Mouse (Mus musculus) kidney, adult 9 months (tissue): ENCODE measurements around the gene Cyp2c68.
"Not testable (repeated sequence)": the region's sequence is repeated elsewhere in the genome, so short reads cannot be mapped to it uniquely, and the experiment has no call there.

Experiments
- DNase-seq: peaks from one replicate; pipeline ENCODE4 v3.0.0; 2022

The Cyp2c68 gene

DNA sequence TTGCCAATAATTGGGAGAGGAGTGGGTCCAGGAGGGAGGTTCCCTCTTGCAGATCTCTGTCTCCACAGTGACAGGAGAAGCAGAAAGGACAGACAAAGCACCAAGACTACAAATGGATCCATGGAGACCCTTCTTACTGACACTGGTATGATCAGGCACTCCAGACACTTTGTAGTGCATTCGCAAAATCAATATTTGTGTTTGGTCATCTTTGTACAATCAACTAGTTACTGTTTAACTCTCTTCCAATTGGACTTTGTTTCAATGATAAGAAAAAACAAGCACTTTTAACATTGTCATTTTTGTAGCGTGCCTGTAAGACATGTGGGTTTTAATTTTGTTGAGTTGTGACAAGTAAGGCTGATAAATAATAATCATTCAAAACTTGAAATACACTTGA is at the start of gene Cyp2c68:
Cyp2c68 (minus strand) TSS at position 135 of the 400 bp plus-strand sequence.
- no peak for DNase-seq

DNA sequence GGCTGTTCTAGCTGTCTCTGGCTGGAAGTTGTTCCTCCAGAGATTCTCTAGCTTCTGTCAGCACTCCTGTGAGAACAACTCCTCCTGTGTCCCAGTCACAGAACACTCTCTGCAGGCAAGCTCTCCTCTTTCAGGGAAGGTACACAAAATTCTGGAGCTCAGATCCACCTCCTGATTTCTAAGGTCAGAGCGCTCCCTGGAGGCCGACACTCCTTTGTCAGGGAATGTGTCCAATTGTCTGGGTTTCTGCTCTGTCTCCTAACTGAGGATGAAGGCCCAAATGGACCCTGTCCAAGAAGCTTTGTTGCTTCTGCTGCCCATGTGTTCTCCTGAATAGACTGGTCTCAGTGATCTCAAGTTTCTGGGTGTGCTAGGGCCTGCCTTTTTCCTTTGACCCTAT is 44.6 kb upstream of the Cyp2c68 start:
- DNase-seq = peak; percentile 48

DNA sequence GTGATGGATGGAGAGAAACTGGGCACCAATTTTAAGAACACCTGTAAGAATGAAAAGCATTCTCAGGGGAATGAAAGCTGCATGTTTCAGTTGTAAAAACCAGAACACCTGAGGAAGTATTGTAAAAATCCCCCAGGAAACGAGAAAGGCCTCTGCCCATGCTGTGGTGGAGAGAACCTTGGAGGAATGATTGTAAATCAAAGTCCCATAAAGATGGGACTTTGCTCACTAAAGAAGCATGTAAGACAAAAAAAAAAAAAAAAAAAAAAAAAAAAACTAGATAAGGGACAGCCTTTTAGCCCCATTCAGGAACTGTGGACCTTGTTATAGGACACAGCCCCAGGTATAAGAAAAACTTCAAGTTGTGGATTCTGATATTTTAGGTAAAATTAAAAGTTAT is 4.5 kb upstream of the Cyp2c68 start:
- no peak for DNase-seq

DNA sequence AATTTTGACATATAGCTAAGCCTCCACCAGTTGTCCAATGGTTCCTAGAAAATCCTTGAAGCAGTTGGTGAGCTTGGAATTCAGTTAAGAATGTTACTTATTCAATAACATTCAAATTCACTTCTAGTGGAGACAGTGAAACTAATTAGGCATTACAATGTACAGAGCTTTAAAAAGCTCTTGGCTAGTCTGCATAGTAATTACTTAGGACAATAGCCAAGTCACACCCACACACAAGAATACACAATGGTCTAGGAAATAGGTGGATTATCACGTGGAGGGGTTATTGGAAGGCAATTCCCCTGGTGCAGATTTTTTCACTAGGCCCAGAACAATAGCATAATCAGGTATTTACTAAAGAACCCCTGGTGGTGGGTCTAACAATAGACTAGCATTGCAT is 3.5 kb upstream of the Cyp2c68 start:
- not testable (repeated sequence) for DNase-seq

DNA sequence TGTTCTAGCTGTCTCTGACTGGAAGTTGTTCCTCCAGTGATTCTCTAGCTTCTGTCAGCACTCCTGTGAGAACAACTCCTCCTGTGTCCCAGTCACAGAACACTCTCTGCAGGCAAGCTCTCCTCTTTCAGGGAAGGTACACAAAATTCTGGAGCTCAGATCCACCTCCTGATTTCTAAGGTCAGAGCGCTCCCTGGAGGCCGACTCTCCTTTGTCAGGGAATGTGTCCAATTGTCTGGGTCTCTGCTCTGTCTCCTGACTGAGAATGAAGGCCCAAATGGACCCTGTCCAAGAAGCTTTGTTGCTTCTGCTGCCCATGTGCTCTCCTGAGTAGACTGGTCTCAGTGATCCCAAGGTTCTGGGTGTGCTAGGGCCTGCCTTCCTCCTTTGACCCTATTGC is 29.7 kb downstream of the Cyp2c68 start:
- peak; percentile 43 for DNase-seq

DNA sequence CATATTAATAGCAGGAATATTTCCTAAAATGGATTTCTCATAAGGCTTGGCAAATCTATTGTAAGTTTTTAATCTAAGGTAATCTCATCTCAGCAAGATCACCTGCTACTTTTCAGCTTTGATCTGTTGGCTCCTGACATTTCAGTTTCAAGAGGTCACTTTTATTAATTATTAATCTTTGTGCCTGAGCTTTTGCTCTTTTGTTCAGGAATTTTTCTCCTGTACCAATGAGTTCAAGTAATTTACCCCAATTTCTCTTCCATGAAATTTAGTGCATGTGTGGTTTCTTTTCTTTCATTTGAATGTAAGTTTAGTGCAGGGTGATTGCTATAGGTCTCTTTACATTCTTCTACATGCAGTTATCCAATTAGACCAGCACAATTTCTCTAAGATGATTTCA is 75.2 kb downstream of the Cyp2c68 start:
- peak; percentile 52 for DNase-seq

DNA sequence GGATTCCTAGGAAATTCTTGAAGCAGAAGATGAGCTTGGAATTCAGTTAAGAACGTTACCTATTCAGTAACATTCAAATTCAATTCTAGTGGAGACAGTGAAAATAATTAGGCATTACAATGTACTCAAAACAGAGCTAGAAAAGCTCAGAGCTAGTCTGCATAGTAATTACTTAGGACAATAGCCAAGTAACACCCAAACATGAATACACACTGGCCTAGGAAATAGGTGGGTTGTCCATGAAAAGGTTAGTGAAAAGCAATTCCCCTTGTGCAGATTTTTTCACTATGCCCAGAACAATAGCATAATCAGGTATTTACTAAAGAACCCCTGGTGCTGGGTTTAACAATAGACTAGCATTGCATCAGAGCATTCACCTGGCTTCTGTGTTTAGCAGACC is 88.5 kb downstream of the Cyp2c68 start:
- no peak for DNase-seq

DNA sequence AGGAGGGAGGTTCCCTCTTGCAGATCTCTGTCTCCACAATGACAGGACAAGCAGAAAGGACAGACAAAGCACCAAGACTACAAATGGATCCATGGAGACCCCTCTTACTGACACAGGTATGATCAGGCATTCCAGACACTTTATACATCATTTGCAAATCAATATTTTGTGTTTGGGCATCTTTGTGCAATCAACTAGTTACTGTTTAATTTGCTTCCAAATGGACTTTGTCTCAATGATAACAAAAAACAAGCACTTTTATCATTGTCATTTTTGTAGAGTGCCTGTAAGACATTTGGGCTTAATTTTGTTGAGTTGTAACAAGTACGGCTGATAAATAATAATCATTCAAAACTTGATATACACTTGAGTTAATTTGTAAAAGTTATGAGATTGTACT is 91.9 kb downstream of the Cyp2c68 start, which contains the start of gene Cyp2c67:
Cyp2c67 (minus strand) TSS at position 114 of the 400 bp plus-strand sequence.
- no peak for DNase-seq

DNA sequence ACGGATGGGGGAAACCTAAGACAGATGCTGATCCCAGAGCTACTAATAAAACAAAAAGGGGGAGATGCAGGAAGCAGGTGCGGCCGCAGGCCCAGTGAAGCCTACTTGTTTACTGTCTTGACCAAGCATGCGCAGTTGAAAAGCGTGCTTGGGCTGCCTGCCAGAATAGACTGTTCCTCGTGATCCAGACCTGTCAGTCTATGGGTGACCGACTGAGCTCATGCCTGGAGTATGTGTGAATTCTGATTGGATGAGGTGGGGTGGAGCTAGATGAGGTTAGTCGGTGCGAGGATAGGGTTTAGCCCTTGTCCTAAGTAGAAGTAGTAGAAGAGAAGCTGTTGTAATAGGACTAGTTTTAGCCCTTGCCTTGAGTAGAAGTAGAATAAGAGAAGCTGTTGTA is 93.3 kb downstream of the Cyp2c68 start:
- DNase-seq = no peak

DNA sequence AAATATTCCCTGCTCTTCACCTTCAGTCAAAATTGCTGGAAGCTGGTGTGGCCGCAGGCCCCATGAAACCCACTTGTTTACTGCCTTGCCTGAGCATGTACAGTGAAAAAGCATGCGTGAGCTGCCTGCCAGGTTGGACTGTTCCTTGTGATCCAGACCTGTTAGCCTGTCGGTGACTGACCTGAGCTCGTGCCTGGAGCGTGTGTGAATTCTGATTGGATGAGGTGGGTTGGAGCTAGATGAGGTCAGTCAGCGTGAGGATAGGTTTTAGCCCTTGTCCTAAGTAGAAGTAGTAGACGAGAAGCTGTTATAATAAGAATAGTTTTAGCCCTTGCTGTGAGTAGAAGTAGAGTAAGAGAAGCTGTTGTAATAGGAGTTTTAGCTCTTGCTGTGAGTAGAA is 96.3 kb downstream of the Cyp2c68 start:
- DNase-seq = not testable (repeated sequence)
